Comparison of ENCODE assay signal across 10 mouse cellular contexts in the genomic region with DNA sequence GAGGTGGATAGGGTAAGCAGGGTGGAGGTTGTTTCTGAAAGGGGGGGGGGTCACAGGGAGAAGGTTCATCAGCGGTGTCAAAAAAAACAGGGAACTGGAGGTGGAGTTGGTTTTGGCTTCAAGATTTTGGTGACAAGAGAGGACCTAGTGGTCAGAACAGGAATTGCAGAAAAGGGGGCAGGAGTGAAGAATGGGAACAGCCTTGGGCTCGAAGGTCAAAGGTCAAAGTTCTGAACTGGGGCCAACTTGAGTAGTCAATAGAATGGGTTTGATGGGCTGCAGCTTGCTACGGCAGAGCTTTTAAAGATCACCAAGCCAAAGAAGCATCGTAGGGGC. TPM values are rescaled to one million over a fixed set of nuclear protein-coding genes. Genes with fewer than 3 reads are reported as not detected.
A peak's percentile ranks its signal among the peaks of the same experiment; 100 is the strongest.
DNase-seq lines count a peak whose midpoint lies in the region; ATAC-seq and TF ChIP-seq lines count a peak whose summit lies in the region.
"Had no signal": no experiment of that assay in that cellular context is flagged by ENCODE, and none has a peak within 500 bp of the region (broad histone marks: within the 10 kb centered on the region; RNA-seq: fewer than 3 reads in every experiment).

No protein-coding gene starts in this region.

- H3K27ac ChIP-seq in liver, postnatal 0 days (ENCODE audit: low read depth) = no peak overlapping the region
- H3K27ac ChIP-seq in small intestine, adult 2 months (ENCODE audit: insufficient read depth, low read depth, low read length) = peak overlapping the region; percentile 93
- H3K27ac ChIP-seq: embryonic facial prominence, embryonic 13.5 days; macrophage had no signal

- peaks cover 8% of the 10 kb centered on the region for H3K4me1 ChIP-seq in liver, postnatal 0 days (ENCODE audit: insufficient read depth)
- H3K4me1 ChIP-seq in small intestine, adult 2 months (ENCODE audit: control insufficient read depth, insufficient read depth, insufficient read length, low read length) = peaks cover 20% of the 10 kb centered on the region
- H3K4me1 ChIP-seq: embryonic facial prominence, embryonic 13.5 days had no signal

- peak; percentile 19 for DNase-seq in liver, postnatal 0 days
- DNase-seq in liver (no peak), ES-CJ7 (ENCODE audit: low read depth, low spot score) (peak; percentile 85)
- peak; percentile 30 for DNase-seq in c-Kit-positive CD71-positive TER-119-positive erythroid progenitor cells, embryonic 14.5 days (ENCODE audit: low spot score)
- no peak for DNase-seq in cerebellum, adult 9-11 months
- DNase-seq: heart, postnatal 4 days had no signal

- no peak overlapping the region for H3K4me3 ChIP-seq in liver, postnatal 0 days (ENCODE audit: low read depth, low read length)
- H3K4me3 ChIP-seq in small intestine, adult 2 months (ENCODE audit: low read depth, low read length) = no peak overlapping the region
- H3K4me3 ChIP-seq: embryonic facial prominence, embryonic 13.5 days had no signal

- 76% methylated on average over 4 of the region's 4 CpGs for WGBS in liver, postnatal 0 days (ENCODE audit: insufficient replicate concordance)
- WGBS in small intestine, adult 2 months = 69% methylated on average over 4 of the region's 4 CpGs

- TF ChIP-seq EP300 in liver, postnatal 0 days (IDR thresholded peaks at IDR 0.05; ENCODE audit: low read depth) = no peak

- peak; percentile 60 for TF ChIP-seq CTCF in liver, postnatal 0 days (IDR thresholded peaks at IDR 0.05; ENCODE audit: low read depth)
- peak; percentile 22; the same call in 1 of the 2 replicates for TF ChIP-seq CTCF in small intestine, adult 2 months (IDR thresholded peaks at IDR 0.05; ENCODE audit: extremely low read depth, insufficient read length, insufficient replicate concordance, low read depth, low read length)

- no peaks in the 10 kb centered on the region for H3K36me3 ChIP-seq in liver, postnatal 0 days (replicated peaks; ENCODE audit: insufficient read depth, low read length)
- H3K36me3 ChIP-seq in small intestine, adult 2 months (ENCODE audit: control insufficient read depth, insufficient read depth, low read length) = no peaks in the 10 kb centered on the region
- H3K36me3 ChIP-seq: embryonic facial prominence, embryonic 13.5 days had no signal

- H3K9ac ChIP-seq in liver, postnatal 0 days (replicated peaks) = no peak overlapping the region
- H3K9ac ChIP-seq: embryonic facial prominence, embryonic 13.5 days had no signal

- TF ChIP-seq POLR2A in small intestine, adult 2 months (IDR thresholded peaks at IDR 0.05; ENCODE audit: low read depth, low read length) = no peak

- no peaks in the 10 kb centered on the region for H3K27me3 ChIP-seq in liver, postnatal 0 days (ENCODE audit: insufficient read depth, low read length)
- H3K27me3 ChIP-seq in small intestine, adult 2 months (ENCODE audit: control insufficient read depth, insufficient read depth, low read length) = no peaks in the 10 kb centered on the region
- H3K27me3 ChIP-seq: embryonic facial prominence, embryonic 13.5 days had no signal

- H3K4me2 ChIP-seq in liver, postnatal 0 days (ENCODE audit: low read depth, low read length) = no peak overlapping the region
- H3K4me2 ChIP-seq: embryonic facial prominence, embryonic 13.5 days had no signal

- H3K9me3 ChIP-seq in liver, postnatal 0 days (ENCODE audit: low read length) = no peaks in the 10 kb centered on the region
- H3K9me3 ChIP-seq: embryonic facial prominence, embryonic 13.5 days had no signal

- peak; percentile 19; the same call in 1 of the 2 replicates for ATAC-seq in liver, postnatal 0 days
- ATAC-seq in activated CD4-positive, CD25-positive, alpha-beta regulatory T cell, adult 4 months = no peak

RNA-seq across cellular contexts. Expression of gene 4930524J08Rik, which starts 28.1 kb away (rescaled TPM):
- 0.96 and 1.4 TPM in 2 replicates for polyA plus RNA-seq in liver, postnatal 0 days (2015; fragmentation: Nextera tagmentation; extraction: Ambion mirVana)
- 1.8 and 5.6 TPM in 2 replicates for polyA plus RNA-seq in small intestine, adult 2 months (2012; rRNA removed)
- not detected for polyA plus RNA-seq in activated CD4-positive, CD25-positive, alpha-beta regulatory T cell, adult 4 months (2017; shearing (Covaris generic))

RNA-seq across cellular contexts. Expression of gene Hnrnpd, which starts 28.3 kb away (rescaled TPM):
- polyA plus RNA-seq in liver, postnatal 0 days (2015; fragmentation: Nextera tagmentation; extraction: Ambion mirVana) = 38.1 and 45.4 TPM in 2 replicates
- polyA plus RNA-seq in small intestine, adult 2 months (2012; rRNA removed) = 22.4 and 79.4 TPM in 2 replicates
- polyA plus RNA-seq in activated CD4-positive, CD25-positive, alpha-beta regulatory T cell, adult 4 months (2017; shearing (Covaris generic)) = 10 to 100 TPM; 36.0 to 66.4 TPM

RNA-seq across cellular contexts. Expression of gene Hnrnpdl, which starts 32.5 kb away (rescaled TPM):
- 32.6 and 33.3 TPM in 2 replicates for polyA plus RNA-seq in liver, postnatal 0 days (2015; fragmentation: Nextera tagmentation; extraction: Ambion mirVana)
- polyA plus RNA-seq in small intestine, adult 2 months (2012; rRNA removed) = 14.4 and 41.0 TPM in 2 replicates
- polyA plus RNA-seq in activated CD4-positive, CD25-positive, alpha-beta regulatory T cell, adult 4 months (2017; shearing (Covaris generic)) = 100 to 1,000 TPM; 105 to 110 TPM

RNA-seq across cellular contexts. Expression of gene Enoph1, which starts 32.8 kb away (rescaled TPM):
- 9.2 and 10.6 TPM in 2 replicates for polyA plus RNA-seq in liver, postnatal 0 days (2015; fragmentation: Nextera tagmentation; extraction: Ambion mirVana)
- 14.4 and 33.9 TPM in 2 replicates for polyA plus RNA-seq in small intestine, adult 2 months (2012; rRNA removed)
- polyA plus RNA-seq in activated CD4-positive, CD25-positive, alpha-beta regulatory T cell, adult 4 months (2017; shearing (Covaris generic)) = 10 to 100 TPM; 31.5 to 33.1 TPM

Comparison
In these comparisons a context has a peak if more than half of its experiments do, and no peak if none do; other contexts are left out.
1. DNase-seq: peak in liver, postnatal 0 days (single experiment), ES-CJ7 (single experiment) and c-Kit-positive CD71-positive TER-119-positive erythroid progenitor cells, embryonic 14.5 days (single experiment); none in liver (single experiment) and cerebellum, adult 9-11 months (single experiment).